Mouse (Mus musculus) liver, postnatal 0 days (tissue): ENCODE measurements around the gene Efl1.

Experiments
- CTCF ChIP-seq: sonication (generic); IDR thresholded peaks from 2 replicates; pipeline ENCODE4 v1.5.1; 2016; ENCODE audit warnings: antibody characterized with exemption, low read depth
- EP300 ChIP-seq: IDR thresholded peaks from 2 replicates; pipeline ENCODE4 v1.6.1; 2016; ENCODE audit warnings: antibody characterized with exemption, low read depth, mild to moderate bottlenecking

- TF ChIP-seq CTCF (no peak), EP300 (no peak)
Measured at GRCm38 (mm10) chr7:82773884-82774283, 125.5 kb downstream of the Efl1 start.
